Mouse (Mus musculus) cerebellum, postnatal 10 days (tissue): ENCODE results near the gene Prdm13.

ENCODE experiments used
- DNase-seq, 2 experiments: peaks; one replicate each; pipeline ENCODE4 v3.0.0; 2021; ENCODE audit warnings: mixed read lengths in 2 of 2

The Prdm13 gene

GRCm38 (mm10) chr4:21685595-21686091 is at the start of gene Prdm13:
Gene Prdm13, minus strand, starts transcription at chr4:21685963.
- peak; percentile 38 to 39 for DNase-seq

DNA sequence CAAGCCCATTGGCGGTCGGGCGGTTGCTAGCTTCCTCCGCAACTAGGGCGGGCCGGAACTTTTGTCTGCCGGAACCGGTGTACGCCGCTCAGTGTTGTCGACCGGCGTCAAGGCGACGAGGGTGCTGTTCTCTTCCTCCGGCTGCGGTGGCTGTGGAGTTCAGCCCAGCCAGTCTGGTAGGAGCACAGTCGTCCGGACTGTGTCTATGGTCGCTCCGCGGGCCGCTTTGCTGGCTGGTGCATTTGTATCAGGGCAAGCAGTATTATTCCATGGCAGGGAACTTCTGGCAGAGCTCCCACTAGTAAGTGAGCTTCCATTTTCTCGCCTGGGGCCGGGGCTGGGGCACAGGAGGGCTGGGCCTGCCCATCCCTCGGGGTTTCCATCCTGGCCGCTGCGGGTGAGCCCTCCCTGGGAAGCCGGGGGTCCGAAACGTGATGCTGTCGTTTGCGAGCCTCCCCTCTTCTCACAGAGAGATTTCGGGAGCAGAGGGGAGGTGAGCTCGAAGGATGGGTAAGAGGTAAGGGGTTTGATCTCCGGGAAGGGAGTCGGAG is 41.9 kb upstream of the Prdm13 start, which contains the start of gene Ccnc:
TSS of gene Ccnc (plus strand) at position 87 of the 551 bp plus-strand sequence.
- DNase-seq = peak; percentile 94 to 96

DNA sequence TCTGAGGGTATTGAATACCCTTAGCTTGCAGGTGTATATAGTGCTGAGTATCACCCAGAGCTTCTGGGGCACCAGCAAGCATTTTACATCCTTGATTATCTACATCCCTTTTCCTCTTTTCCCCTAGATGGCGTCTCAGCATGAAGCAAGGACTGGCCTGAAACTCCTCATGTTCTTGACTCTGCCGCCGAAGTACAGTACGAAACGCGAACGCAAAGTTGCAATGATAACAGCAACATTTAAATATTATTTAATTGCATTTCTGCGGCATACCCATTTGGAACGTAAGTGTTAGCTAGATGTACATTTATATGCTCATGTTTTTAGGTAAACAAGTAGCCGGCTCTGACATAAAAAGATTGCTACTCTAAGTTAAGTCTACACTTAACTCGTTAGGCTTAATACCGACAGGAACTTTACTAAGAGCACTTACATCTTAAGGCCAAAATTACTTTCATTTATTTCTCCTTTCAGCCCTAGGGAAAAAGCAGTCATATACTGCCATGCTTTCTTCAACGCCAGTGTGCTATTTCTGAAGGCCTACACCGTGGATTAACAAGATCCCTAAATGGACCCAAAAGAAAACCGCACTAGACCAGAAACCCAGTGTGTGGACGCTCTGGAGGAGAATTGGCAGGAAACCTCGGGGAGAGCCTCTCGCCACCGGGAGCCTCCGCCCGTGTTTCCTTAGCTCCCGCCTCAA is 41.3 kb upstream of the Prdm13 start:
- DNase-seq = peak; percentile 69 to 70

DNA sequence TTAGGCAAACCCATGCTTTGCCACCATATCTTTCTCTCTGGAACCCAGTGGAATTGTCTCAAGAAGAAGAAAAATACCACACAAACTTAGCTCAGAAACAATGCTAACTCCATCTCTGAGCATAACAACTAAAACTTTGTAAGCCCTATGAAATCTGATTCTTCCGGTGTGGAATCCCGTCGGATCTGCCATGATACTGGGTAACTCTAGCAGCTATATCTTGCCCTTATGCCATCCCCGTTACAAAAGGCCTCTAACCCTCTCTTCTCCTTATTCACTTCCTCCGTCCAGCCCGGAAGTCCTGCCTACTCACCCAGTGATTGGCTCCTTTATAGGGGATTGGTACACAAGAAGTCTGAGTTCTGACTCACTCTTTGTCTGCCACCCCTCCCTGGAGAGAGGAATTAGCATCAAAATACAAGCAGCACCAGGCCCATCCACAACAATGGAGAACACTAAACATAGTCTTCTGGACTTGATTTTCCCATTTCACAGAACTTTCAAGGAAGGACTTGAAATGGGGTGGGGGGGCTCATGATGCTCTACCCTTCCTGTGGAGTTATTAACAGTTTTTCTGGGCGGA is 37.1 kb upstream of the Prdm13 start:
- no peak for DNase-seq

GRCm38 (mm10) chr4:21712147-21712546 is 26.4 kb upstream of the Prdm13 start:
- peak; percentile 43 to 57 for DNase-seq

GRCm38 (mm10) chr4:21705046-21705445 is 19.3 kb upstream of the Prdm13 start:
- DNase-seq = no peak

DNA sequence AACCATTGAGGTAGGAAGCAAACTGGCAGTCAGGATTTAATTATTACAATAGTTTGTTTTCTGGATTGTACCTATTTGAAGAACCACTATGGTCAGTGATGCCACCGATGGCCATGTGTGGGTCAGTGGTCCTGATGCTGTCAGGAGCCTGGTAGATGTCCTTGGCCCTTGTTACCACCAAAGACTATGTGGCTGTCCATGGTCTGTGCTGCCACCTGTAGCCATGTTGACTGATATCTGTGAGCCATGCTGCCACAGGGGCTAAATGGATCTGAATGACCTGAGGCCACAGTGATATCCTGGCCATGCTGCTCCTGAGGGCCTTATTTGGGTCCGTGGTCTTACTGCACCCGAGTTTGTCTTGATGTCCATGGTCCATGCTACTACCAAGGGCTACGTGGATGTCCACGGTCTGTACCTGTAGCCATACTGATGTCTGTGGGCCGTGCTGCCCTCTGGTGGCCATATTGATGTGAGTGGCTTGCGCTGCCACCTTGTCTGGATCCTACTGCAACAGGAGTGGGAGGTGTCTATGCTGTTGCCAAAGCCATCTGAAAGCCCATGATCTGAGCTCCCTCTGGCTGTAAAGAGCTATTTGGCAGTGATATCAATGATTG is 10.0 kb upstream of the Prdm13 start:
- DNase-seq = peak; percentile 87 to 89

GRCm38 (mm10) chr4:21690221-21690620 is 4.5 kb upstream of the Prdm13 start:
- peak in 1 of 2 experiments; percentile 21 for DNase-seq

DNA sequence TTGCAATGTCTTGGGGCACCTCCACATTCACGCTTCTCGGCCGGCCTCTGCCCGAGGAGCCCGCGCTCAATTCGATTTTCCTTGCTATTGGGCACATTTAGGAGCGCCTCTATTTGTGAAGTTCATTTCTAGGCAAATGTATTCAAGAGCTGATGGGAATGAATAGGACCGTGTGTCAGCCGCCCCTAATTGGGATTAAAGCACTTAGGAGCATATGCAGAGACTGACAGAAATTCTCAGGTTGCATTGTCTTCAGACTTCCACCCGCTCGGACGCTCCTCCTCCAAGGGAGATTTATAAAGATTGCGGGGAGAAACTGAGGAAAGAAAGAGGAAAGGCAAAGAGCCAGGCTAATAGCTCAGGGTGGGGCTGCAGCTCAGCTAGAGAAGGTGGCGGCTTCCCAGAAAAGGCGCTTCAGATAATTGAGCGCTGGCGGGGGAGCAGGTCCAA is 3.8 kb upstream of the Prdm13 start:
- peak; percentile 32 to 45 for DNase-seq

DNA sequence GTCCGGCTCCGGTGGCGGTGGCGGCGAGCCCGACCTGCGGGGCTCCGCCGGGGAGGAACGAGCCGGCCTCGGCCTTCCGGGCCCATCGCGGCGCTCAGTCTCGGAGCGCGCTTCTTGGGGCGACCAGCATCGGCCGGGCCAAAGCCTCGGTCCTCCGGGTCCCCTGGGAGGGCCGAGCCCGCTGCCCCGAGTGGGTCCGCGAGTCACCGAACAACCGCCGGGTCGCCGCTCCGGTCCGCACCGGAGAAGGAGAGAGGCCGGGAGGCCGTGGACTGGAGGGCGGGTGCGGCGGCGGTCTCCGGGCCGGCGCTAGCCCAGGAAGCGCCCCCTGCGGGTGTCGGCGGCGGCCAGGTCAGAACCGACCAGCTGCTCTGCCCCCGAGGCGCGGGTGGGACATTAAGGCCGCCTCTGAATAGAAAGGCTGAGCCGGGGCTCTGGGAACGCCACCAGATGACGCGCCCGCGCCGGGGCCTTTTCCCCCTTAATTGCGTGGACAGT is 3.0 kb upstream of the Prdm13 start:
- peak; percentile 60 to 74 for DNase-seq

DNA sequence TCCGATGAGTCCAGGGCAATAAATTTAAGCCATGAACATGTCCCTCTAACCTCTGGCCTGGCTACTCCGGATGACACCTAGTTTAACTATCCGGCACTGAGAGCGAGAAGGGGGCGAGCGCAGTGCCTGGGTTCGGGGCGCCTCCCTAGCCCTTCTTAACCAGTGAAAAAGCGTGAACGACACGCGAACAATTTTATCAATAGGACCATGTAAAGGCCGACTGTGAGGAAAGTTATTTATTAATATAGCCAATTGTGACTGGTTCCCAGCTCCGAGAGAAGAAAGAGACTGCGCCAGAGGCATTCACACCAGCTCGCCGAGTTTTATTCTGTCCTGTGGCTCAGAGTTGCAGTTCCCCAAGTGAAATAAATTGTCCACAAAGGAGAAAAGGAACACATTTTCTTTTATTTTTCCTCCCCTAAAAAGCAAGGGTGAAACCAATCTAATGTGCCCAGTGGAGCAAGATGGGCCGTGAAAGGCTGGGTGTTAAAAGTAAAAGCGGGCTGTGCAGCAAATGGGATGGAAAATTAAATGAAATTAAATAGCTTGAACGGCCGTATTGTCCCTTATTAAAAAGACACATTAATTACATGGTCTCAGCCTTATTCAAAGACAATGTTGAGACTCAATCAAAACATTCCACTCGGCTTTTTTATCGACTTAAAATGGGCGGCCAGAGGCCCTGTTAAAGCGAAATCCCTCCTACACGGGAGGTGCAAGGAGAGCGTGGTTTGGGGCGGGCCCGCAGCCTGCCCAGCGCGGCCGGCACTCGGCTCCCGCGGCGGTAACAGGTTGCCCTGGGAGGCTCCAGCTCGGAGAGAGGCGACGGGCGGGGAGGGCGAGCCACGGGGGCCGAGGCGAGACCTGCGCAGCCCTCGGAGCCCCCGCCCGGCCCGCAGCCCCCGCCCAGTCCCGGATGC is 2.3 kb upstream of the Prdm13 start:
- DNase-seq = peak; percentile 48 to 52

DNA sequence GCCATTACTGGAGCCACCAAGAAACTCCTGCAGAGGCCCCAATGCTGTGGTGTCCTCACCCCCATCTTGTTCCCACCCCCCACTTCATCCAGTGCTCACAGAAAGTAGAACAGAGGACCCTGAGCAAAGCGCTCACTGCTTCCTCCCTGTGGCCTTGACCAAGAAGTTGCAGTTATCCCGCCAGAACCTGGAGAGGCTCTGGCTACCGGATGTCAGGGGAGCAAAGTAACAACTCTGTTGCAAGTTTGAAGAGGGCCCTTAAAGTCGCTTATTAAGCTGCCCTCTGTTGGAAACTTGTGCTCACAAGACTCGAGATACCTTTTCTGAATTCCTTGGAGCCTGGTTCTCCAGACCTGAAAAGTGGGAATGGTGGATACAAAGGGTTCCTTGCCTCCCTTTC is 1.2 kb upstream of the Prdm13 start:
- DNase-seq = peak; percentile 55 to 57

DNA sequence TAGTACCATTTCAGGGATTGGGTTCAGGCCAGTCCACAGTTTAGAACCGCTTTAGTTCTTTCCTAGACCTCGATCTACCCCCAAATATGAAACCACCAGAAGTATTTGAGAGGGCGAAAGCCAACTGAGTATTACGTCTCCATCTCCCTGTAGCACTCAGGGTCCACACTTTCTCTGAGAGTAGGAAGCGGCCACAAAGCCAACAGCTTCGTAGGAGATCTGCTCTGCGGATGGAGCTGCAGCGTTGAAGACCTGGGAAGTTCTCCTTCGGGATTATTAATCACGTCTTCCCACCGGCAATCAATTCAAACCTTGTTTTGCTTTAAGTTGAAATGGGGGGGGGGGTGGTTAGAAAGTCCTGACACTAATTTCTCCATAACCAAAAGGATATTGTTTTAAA is 653 bp upstream of the Prdm13 start:
- no peak for DNase-seq

GRCm38 (mm10) chr4:21684341-21684970 is 1.3 kb downstream of the Prdm13 start:
- peak in 1 of 2 experiments; percentile 26 for DNase-seq

GRCm38 (mm10) chr4:21682421-21683150 is 3.2 kb downstream of the Prdm13 start:
- peak in 1 of 2 experiments; percentile 22 for DNase-seq

DNA sequence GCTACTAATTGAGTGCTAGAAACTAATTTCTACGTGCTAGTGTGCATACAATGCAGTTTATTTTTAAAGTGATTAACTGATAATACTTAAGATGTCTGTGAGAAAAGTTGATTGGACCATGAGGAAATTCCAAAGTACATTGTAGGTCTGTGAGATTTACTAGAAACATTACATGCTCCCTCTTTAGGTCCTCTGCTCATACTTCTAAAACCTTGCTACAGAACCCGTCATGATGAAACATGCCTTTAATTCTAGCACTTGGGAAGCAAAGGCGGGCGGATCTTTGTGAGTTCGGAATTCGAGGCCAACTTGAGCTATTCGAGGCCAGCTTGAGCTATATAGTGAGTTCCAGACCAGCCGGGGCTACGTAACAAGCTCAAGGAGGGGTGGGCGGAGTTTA is 4.8 kb downstream of the Prdm13 start:
- DNase-seq = no peak

DNA sequence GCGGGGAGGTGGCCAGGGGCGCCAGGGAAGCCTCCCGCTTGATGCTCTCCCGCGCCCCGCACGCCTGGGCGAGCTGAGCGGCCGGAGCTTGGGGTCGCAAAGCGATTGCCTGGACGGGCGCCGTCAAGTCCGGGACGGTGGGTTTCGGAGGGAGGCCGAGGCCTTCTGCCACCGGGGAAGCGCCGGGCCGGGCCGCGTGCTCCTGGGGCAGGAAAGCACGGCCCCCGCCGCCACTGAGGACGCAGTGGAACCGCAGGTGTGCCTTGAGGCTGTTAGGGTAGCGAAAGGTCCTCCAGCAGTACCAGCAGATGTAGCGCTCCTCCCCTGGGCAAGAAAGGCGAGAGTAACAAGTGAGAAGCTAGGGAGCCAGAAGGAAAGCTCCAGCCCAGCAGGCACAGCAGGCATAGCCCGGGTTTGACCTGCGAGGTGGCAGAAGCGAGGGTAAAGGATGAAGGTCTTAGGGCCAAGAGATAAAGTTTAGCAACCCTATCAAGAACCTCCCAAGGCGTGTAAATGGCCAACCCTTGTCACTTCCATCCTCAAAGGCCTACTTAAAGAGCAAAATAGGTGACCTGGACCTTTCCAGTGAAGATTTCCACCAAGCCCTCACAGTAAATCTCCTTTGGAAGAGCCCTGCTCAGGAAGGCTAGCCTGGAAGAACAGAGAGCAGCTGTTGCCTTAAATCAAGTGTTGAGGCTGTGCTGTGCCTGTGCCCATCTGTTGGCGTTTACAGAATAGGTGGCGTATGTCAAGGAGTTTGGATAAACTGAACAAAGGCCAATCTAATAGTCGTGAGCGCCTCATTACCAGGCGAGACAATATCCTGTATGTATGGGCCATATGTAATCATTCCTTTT is 5.9 kb downstream of the Prdm13 start:
- peak in 1 of 2 experiments; percentile 25 for DNase-seq

DNA sequence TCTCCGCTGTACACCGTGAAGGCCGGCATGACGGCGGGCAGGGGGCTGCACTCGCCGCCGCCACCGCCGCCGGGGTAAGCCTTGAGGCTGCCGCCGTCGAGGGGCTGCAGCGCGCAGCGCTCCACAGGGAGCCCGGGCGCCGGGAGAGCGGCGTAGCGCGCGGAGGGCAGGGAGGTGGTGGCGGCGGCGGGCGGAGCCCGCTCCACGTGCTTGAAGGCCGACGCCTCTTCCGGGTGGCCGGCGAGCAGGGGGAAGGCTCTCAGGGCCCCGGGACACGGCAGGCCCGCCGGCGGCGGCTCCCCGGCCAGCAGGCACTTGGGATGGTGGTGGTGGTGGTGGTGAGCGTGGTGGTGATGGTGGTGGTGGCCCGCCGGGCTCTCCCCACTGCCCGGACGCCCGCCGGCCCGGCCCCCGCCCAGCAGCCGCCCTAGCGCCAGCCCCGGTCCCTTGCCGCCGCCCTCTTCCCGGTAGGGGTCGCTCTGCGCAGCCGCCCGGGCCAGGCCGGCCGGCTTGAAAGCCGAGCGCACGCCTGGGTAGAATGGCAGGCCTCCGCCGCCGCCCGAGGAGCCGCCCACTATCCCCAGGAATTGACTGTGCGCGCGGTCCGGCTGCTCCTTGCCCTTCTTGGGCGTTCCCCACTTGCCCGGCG is 6.7 kb downstream of the Prdm13 start:
- peak; percentile 60 to 69 for DNase-seq
